Mouse (Mus musculus): ENCODE measurements around the gene Krt6b. TPM values are rescaled to one million over a fixed set of nuclear protein-coding genes. Genes with fewer than 3 reads are reported as not detected.

Gene Krt6b
- polyA plus RNA-seq, 1 experiment = not detected

DNA sequence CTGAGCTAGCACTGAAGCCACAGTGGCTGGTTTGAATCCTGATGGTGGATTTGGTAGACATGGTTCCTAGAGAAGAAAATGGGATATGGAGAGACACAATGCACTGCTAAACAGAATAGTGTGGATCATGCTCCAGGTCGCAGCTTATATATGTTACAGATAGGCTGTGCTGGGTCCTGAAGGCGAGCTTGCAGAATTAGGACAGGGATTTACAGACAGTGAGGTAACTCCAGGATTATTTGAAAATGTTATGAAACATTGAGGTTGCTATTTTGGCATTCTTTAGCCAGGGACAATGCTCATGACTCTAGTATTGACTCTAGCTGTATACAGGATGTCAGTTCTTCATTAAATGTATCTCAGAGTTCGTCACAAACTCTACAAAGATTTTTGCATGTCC, 32.8 kb downstream of the Krt6b start, which contains the start of gene Gm5478:
TSS of gene Gm5478 (minus strand) at position 101 of the 400 bp plus-strand sequence.
- TF ChIP-seq GATA1 (IDR thresholded peaks at IDR 0.05; ENCODE audit: low read length) = no peak

DNA sequence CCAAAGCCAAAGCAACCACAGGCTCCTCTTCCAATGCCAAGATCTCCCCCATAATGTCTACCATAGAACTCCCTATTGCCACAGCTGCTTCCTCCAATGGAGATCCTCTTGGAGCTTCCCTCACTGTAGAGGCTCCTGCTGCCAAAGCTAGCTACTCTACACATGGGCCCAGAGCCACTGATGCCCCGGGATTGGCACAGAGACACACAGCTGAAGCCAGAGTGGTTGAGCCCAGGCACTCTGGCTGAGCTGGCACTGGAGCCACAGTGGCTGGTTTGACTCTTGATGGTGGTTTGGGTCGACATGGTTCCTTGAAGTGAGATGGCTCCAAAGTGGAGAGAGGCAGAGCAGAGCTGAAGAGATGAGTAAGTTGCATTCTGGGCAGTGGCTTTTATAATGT, 52.2 kb downstream of the Krt6b start, which contains the start of gene Gm5414:
TSS of gene Gm5414 (minus strand) at position 305 of the 400 bp plus-strand sequence.
- TF ChIP-seq GATA1 (IDR thresholded peaks at IDR 0.05; ENCODE audit: low read length) = no peak

Other genes with a start within 250 kb of the Krt6b start
- gene Krt87, start 241.5 kb downstream of the Krt6b start, polyA plus RNA-seq (2012) = not detected in 2 replicates
- not detected in 2 replicates for gene Krt88, start 232.5 kb downstream of the Krt6b start, polyA plus RNA-seq (2012)
- gene Krt81, start 216.5 kb downstream of the Krt6b start, polyA plus RNA-seq (2012) = not detected in 2 replicates
- gene Krt86, start 206.8 kb downstream of the Krt6b start, polyA plus RNA-seq (2012) = not detected in 2 replicates
- not detected in 2 replicates for gene Krt83, start 188.8 kb downstream of the Krt6b start, polyA plus RNA-seq (2012)
- not detected in 2 replicates for gene Gm49425, start 163.0 kb downstream of the Krt6b start, polyA plus RNA-seq (2012)
- gene Krt84, start 147.5 kb downstream of the Krt6b start, polyA plus RNA-seq (2012) = not detected in 2 replicates
- gene Krt82, start 129.6 kb downstream of the Krt6b start, polyA plus RNA-seq (2012) = not detected in 2 replicates
- not detected in 2 replicates for gene Krt90, start 117.3 kb downstream of the Krt6b start, polyA plus RNA-seq (2012)
- gene Krt75, start 106.4 kb downstream of the Krt6b start, polyA plus RNA-seq (2012) = not detected in 2 replicates
- gene Gm5414, start 52.1 kb downstream of the Krt6b start, polyA plus RNA-seq (2012) = not detected in 2 replicates
- gene Gm5478, start 32.9 kb downstream of the Krt6b start, polyA plus RNA-seq (2012) = not detected in 2 replicates
- not detected in 2 replicates for gene Krt6a, start 14.0 kb upstream of the Krt6b start, polyA plus RNA-seq (2012)
- not detected in 2 replicates for gene Krt5, start 32.6 kb upstream of the Krt6b start, polyA plus RNA-seq (2012)
- gene Krt71, start 62.8 kb upstream of the Krt6b start, polyA plus RNA-seq (2012) = not detected in 2 replicates
- not detected in 2 replicates for gene Krt72, start 106.2 kb upstream of the Krt6b start, polyA plus RNA-seq (2012)
- gene Krt73, start 122.1 kb upstream of the Krt6b start, polyA plus RNA-seq (2012) = not detected in 2 replicates
- not detected in 2 replicates for gene Krt2, start 137.9 kb upstream of the Krt6b start, polyA plus RNA-seq (2012)
- gene Krt1, start 170.5 kb upstream of the Krt6b start, polyA plus RNA-seq (2012) = not detected in 2 replicates
- not detected in 2 replicates for gene Krt77, start 189.4 kb upstream of the Krt6b start, polyA plus RNA-seq (2012)
- not detected in 2 replicates for gene Krt76, start 212.6 kb upstream of the Krt6b start, polyA plus RNA-seq (2012)
- not detected in 2 replicates for gene Krt4, start 244.4 kb upstream of the Krt6b start, polyA plus RNA-seq (2012)

Data from G1E-ER4 (cell line).